Comparison of ENCODE assay signal across 9 mouse cellular contexts in the genomic region with DNA sequence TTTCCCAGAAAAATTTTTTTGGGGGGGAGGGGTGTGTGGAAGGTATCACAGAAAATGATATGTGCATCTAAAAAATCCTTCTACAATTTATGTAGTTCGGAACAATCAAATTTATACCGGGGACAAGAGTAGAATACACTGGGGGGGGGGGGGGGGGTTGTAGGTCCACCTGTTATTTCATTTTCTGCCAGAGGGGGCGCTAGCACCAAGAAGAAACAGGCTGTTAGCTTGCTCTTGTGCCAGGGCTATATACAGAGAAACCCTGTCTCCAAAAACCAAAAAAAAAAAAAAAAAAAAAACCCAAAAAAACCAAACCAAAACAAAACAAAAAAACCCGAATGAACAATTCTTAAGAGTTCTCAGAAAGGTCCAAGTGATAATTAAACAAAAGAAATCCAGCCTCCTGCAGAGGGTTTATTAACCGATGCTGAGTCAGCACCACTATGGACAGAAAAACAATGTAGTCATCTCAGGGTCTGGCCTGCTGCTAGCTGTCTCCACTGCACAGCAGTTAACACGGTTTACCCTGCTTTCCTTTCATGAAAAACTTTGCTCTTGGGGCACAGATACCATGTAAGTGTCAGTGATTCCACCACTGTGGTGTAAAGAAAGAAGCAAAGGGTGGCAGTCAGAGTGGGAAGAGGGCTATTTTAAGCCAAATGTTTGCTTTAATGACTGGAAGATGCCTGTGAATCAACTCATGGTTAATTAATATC.
DNase-seq lines count a peak whose midpoint lies in the region; ATAC-seq and TF ChIP-seq lines count a peak whose summit lies in the region.
"Had no signal": no experiment of that assay in that cellular context is flagged by ENCODE, and none has a peak within 500 bp of the region (broad histone marks: within the 10 kb centered on the region; RNA-seq: fewer than 3 reads in every experiment).

No protein-coding gene starts in this region.

- no peak overlapping the region for H3K4me2 ChIP-seq in midbrain, postnatal 0 days (ENCODE audit: low read depth, low read length, poor library complexity, severe bottlenecking)

- WGBS in midbrain, postnatal 0 days = 20% methylated on average over 6 of the region's 6 CpGs

- H3K36me3 ChIP-seq in midbrain, postnatal 0 days (ENCODE audit: insufficient read depth, low read length) = no peaks in the 10 kb centered on the region
- H3K36me3 ChIP-seq: hindbrain, embryonic 15.5 days had no signal

- no peak for TF ChIP-seq POLR2A in brain, embryonic 14.5 days (IDR thresholded peaks at IDR 0.05; ENCODE audit: borderline replicate concordance, extremely low read depth, insufficient read depth, insufficient read length, poor library complexity, severe bottlenecking)

- TF ChIP-seq CTCF in brain, embryonic 14.5 days (IDR thresholded peaks at IDR 0.05; ENCODE audit: borderline replicate concordance, extremely low read depth, insufficient read depth, insufficient read length) = peak; percentile 47; the same call in 1 of the 2 replicates
- TF ChIP-seq CTCF in midbrain, postnatal 0 days (IDR thresholded peaks at IDR 0.05) = peak; percentile 59

- H3K27me3 ChIP-seq in midbrain, postnatal 0 days (ENCODE audit: insufficient read depth, low read length) = peaks cover 20% of the 10 kb centered on the region

- no peak for ATAC-seq in midbrain, postnatal 0 days (ENCODE audit: low FRiP score)
- ATAC-seq in megakaryocyte, adult 5-6 weeks (ENCODE audit: poor library complexity, severe bottlenecking) = no peak

- H3K4me1 ChIP-seq in midbrain, postnatal 0 days (ENCODE audit: insufficient read depth, low read length) = no peaks in the 10 kb centered on the region

- no peak overlapping the region for H3K4me3 ChIP-seq in midbrain, postnatal 0 days (ENCODE audit: low read depth, low read length)

- H3K9ac ChIP-seq in midbrain, postnatal 0 days (replicated peaks; ENCODE audit: low read length, poor library complexity, severe bottlenecking) = no peak overlapping the region
- H3K9ac ChIP-seq: hindbrain, embryonic 15.5 days had no signal

- no peaks in the 10 kb centered on the region for H3K9me3 ChIP-seq in midbrain, postnatal 0 days (ENCODE audit: low read length)
- H3K9me3 ChIP-seq: hindbrain, embryonic 15.5 days had no signal

- H3K27ac ChIP-seq in midbrain, postnatal 0 days (ENCODE audit: low read depth, low read length) = no peak overlapping the region
- H3K27ac ChIP-seq: hindbrain, embryonic 15.5 days had no signal

- peak; percentile 51 for DNase-seq in embryo, embryonic 10 days (ENCODE audit: low spot score)
- DNase-seq in embryo, embryonic 9.5 days (ENCODE audit: extremely low spot score) = no peak
- peak; percentile 46 for DNase-seq in ovary, postnatal 36 days (ENCODE audit: low spot score)
- DNase-seq in ovary, adult 18-20 months (ENCODE audit: low spot score) = no peak
- DNase-seq in brain, embryonic 14.5 days (ENCODE audit: low read depth) = peak; percentile 64
- peak; percentile 76 for DNase-seq in kidney, postnatal 14 days
- DNase-seq in midbrain, postnatal 0 days (ENCODE audit: low spot score) = peak; percentile 70

Comparison
In these comparisons a context has a peak if more than half of its experiments do, and no peak if none do; other contexts are left out.
1. DNase-seq: peak in embryo, embryonic 10 days (single experiment), ovary, postnatal 36 days (single experiment), brain, embryonic 14.5 days (single experiment), kidney, postnatal 14 days (single experiment) and midbrain, postnatal 0 days (single experiment); none in embryo, embryonic 9.5 days (single experiment) and ovary, adult 18-20 months (single experiment).